Mouse (Mus musculus): Measurements from ENCODE around the gene Lysmd4. TPM values are rescaled to one million over a fixed set of nuclear protein-coding genes. Genes with fewer than 3 reads are reported as not detected.

Gene Lysmd4
- total and polyA plus RNA-seq, 3 experiments: 4.0 to 12.0 (median 5.0) TPM

DNA sequence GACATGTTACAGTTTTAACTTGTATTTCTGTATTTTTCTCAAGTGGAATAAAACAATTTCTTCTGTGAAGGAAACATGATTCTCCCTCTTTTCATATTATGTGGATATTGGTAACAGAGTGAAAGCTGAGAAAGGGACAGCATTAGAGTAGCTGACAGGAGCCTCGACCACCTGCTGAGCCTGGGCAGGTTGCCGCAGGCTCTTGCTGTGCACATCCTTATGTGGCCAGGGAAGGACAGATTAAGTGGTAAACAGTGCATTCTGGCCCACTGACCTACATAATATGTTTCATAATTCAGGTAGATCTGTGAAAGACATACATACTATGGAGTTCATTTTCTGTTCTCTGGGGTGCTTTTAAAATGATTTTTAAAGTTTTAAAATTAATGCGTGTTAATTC lies 6.0 kb downstream of the Lysmd4 start:
- in situ Hi-C loops (cut with MboI; ENCODE audit: low pct_ligation_motif_present, low pct_unique_long_range_greater_than_20kb, low sequenced_read_pairs): loop anchor here (25.0 kb wide), 2 partner anchors 134 to 284 kb away; partner anchors contain the start of gene Mef2a
- DNase-seq (ENCODE audit: extremely low read depth): no peak

DNA sequence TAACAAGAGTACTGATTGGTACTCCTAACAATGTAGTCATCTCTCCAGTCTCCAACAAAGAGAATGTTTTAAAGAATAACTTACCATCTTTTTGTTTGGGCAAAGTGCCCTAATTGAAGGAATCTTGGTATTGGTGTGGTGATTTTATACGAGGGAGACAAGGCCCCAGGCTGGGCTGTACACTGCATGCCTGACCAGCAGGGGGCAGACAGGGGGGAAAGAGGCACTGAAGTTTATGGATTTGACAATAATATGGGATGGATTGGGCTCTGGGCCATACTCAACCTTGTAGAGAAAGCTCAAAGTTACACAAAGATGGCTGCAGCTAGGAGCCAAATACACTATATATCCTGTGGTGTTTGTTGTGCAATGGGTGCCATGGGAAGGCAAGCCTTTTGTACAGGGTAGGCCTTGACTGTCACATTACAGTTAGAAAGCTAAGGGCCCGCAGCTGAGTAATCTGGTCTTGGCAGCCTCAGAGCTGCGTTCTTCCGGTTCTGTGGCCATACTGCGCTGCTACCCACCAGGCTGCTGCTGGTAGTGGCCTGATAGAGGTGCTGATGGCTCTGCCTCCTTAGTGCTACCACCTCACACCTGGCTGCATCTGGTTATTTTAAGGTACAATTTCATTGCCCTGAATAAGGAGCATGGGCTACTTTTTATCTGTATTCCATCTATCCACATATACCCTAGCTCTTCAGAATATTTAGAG lies 6.7 kb downstream of the Lysmd4 start:
- dilution Hi-C loops (cut with MboI; ENCODE audit: extremely low pct_ligation_motif_present, extremely low pct_unique_long_range_greater_than_20kb, low sequenced_read_pairs): no loop called here
- peak; percentile 38 for DNase-seq (ENCODE audit: extremely low read depth)
- Histone ChIP-seq H3K4me3 (replicated peaks in 1 of 3; ENCODE audit: low read depth in 2 of 3, low read length in 2 of 3, poor library complexity in 1 of 3) (no peak overlapping the region), H3K27ac (ENCODE audit: insufficient read depth, low read depth) (no peak overlapping the region), H3K27me3 (replicated peaks) (no peaks in the 10 kb centered on the region), H3K36me3 (replicated peaks in 1 of 2; ENCODE audit: control insufficient read depth in 1 of 2, insufficient read depth in 1 of 2, low read length in 1 of 2) (peaks cover 22 to 74% of the 10 kb centered on the region in 2 experiments), H3K9me3 (replicated peaks; ENCODE audit: low read length) (no peaks in the 10 kb centered on the region), H3K4me1 (ENCODE audit: control insufficient read depth in 1 of 2, insufficient read depth in 2 of 2) (no peaks in the 10 kb centered on the region), H3K4me2 (ENCODE audit: insufficient read depth, low read depth, poor library complexity, severe bottlenecking) (no peak overlapping the region), H3K9ac (ENCODE audit: insufficient read depth, low read depth) (no peak overlapping the region), H3K79me2 (replicated peaks; ENCODE audit: control insufficient read depth, extremely low read depth, insufficient read depth, poor library complexity, severe bottlenecking) (no peaks in the 10 kb centered on the region)
- TF ChIP-seq RCOR1 (conservative IDR thresholded peaks at IDR 0.05; ENCODE audit: low read depth, low read length) (no peak), PAX5 (IDR thresholded peaks at IDR 0.05; ENCODE audit: low read length) (no peak), CTCF (conservative IDR thresholded peaks at IDR 0.05 in 1 of 2, IDR thresholded peaks at IDR 0.05 in 1 of 2; ENCODE audit: low read depth in 2 of 2, low read length in 2 of 2) (peak in 1 of 2 experiments; percentile 50; a peak in 2 of 4 replicates)
- in situ Hi-C loops (cut with MboI; ENCODE audit: low pct_ligation_motif_present, low pct_unique_long_range_greater_than_20kb, low sequenced_read_pairs): loop anchor here (25.0 kb wide), 2 partner anchors 133 to 283 kb away; partner anchors contain the start of gene Mef2a

More for the DNA sequence above, 6.0 kb downstream of the Lysmd4 start:
- dilution Hi-C loops (cut with MboI; ENCODE audit: extremely low pct_ligation_motif_present, extremely low pct_unique_long_range_greater_than_20kb, low sequenced_read_pairs): no loop called here
- Histone ChIP-seq H3K9me3 (replicated peaks; ENCODE audit: low read length) (no peaks in the 10 kb centered on the region), H3K4me2 (ENCODE audit: insufficient read depth, low read depth, poor library complexity, severe bottlenecking) (no peak overlapping the region), H3K9ac (ENCODE audit: insufficient read depth, low read depth) (no peak overlapping the region), H3K4me3 (replicated peaks in 1 of 3; ENCODE audit: low read depth in 2 of 3, low read length in 2 of 3, poor library complexity in 1 of 3) (no peak overlapping the region), H3K27ac (ENCODE audit: insufficient read depth, low read depth) (no peak overlapping the region), H3K27me3 (replicated peaks) (no peaks in the 10 kb centered on the region), H3K36me3 (replicated peaks in 1 of 2; ENCODE audit: control insufficient read depth in 1 of 2, insufficient read depth in 1 of 2, low read length in 1 of 2) (peaks cover 22 to 75% of the 10 kb centered on the region in 2 experiments), H3K79me2 (replicated peaks; ENCODE audit: control insufficient read depth, extremely low read depth, insufficient read depth, poor library complexity, severe bottlenecking) (no peaks in the 10 kb centered on the region), H3K4me1 (ENCODE audit: control insufficient read depth in 1 of 2, insufficient read depth in 2 of 2) (peaks cover 3 to 5% of the 10 kb centered on the region in 2 experiments; a peak in 3 of 4 replicates)
- TF ChIP-seq POLR2A (IDR thresholded peaks at IDR 0.05; ENCODE audit: low read depth, low read length) (no peak), GABPA (IDR thresholded peaks at IDR 0.05; ENCODE audit: insufficient replicate concordance, low read depth, low read length) (no peak), HCFC1 (IDR thresholded peaks at IDR 0.05; ENCODE audit: low read depth, low read length) (no peak), NRF1 (IDR thresholded peaks at IDR 0.05; ENCODE audit: low read depth, low read length) (no peak), SMC3 (IDR thresholded peaks at IDR 0.05; ENCODE audit: low read depth, low read length) (no peak), MXI1 (IDR thresholded peaks at IDR 0.05; ENCODE audit: low read depth, low read length) (no peak), ZNF384 (IDR thresholded peaks at IDR 0.05; ENCODE audit: low read depth, low read length) (no peak), KAT2A (IDR thresholded peaks at IDR 0.05; ENCODE audit: insufficient replicate concordance, low read length) (no peak)

DNA sequence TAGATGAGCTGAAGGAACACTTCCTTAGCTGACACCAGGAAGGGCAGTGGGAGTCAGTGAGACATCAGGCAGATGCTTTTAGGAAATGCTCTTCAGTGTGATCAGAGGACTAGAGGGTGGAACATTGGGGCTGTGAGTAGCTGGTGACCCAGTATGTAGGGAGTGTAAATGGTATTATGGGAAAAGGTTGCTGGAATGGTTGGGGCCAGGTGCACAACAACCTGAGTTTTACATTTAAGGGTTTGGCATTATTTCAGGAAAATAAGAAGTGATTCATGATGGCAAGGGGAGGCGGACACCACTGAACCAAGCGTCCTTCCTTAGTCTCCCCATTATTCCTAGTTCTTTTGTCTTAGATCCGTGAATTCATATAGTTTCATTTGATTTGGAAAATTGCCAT lies 7.4 kb downstream of the Lysmd4 start:
- in situ Hi-C loops (cut with MboI; ENCODE audit: low pct_ligation_motif_present, low pct_unique_long_range_greater_than_20kb, low sequenced_read_pairs) (loop anchor here (25.0 kb wide), 2 partner anchors 133 to 283 kb away; partner anchors contain the start of gene Mef2a), dilution Hi-C loops (cut with MboI; ENCODE audit: extremely low pct_ligation_motif_present, extremely low pct_unique_long_range_greater_than_20kb, low sequenced_read_pairs) (no loop called here)
- no peaks in the 10 kb centered on the region for H3K4me1 ChIP-seq (ENCODE audit: control insufficient read depth in 1 of 2, insufficient read depth in 2 of 2)
- H3K27me3 ChIP-seq (replicated peaks): no peaks in the 10 kb centered on the region
- H3K79me2 ChIP-seq (replicated peaks; ENCODE audit: control insufficient read depth, extremely low read depth, insufficient read depth, poor library complexity, severe bottlenecking): no peaks in the 10 kb centered on the region
- H3K4me3 ChIP-seq (replicated peaks in 1 of 3; ENCODE audit: low read depth in 2 of 3, low read length in 2 of 3, poor library complexity in 1 of 3): no peak overlapping the region
- no peaks in the 10 kb centered on the region for H3K9me3 ChIP-seq (replicated peaks; ENCODE audit: low read length)
- DNase-seq (ENCODE audit: extremely low read depth): no peak
- no peak overlapping the region for H3K4me2 ChIP-seq (ENCODE audit: insufficient read depth, low read depth, poor library complexity, severe bottlenecking)
- peaks cover 26 to 77% of the 10 kb centered on the region in 2 experiments for H3K36me3 ChIP-seq (replicated peaks in 1 of 2; ENCODE audit: control insufficient read depth in 1 of 2, insufficient read depth in 1 of 2, low read length in 1 of 2)
- H3K27ac ChIP-seq (ENCODE audit: insufficient read depth, low read depth): no peak overlapping the region
- H3K9ac ChIP-seq (ENCODE audit: insufficient read depth, low read depth): no peak overlapping the region
- no peak for TF ChIP-seq ZC3H11A (IDR thresholded peaks at IDR 0.05; ENCODE audit: low read depth, low read length)
- TF ChIP-seq SMC3 (IDR thresholded peaks at IDR 0.05; ENCODE audit: low read depth, low read length): no peak
- TF ChIP-seq CHD2 (IDR thresholded peaks at IDR 0.05; ENCODE audit: low read length): no peak
- no peak for TF ChIP-seq MYC (IDR thresholded peaks at IDR 0.05; ENCODE audit: low read depth, low read length)
- TF ChIP-seq CHD1 (IDR thresholded peaks at IDR 0.05; ENCODE audit: low read depth, low read length): no peak
- TF ChIP-seq IRF4 (IDR thresholded peaks at IDR 0.05; ENCODE audit: low read depth, low read length): no peak
- no peak for TF ChIP-seq PAX5 (IDR thresholded peaks at IDR 0.05; ENCODE audit: low read length)
- TF ChIP-seq GABPA (IDR thresholded peaks at IDR 0.05; ENCODE audit: insufficient replicate concordance, low read depth, low read length): no peak
- TF ChIP-seq MAFK (IDR thresholded peaks at IDR 0.05; ENCODE audit: insufficient replicate concordance, low read length): no peak
- no peak for TF ChIP-seq SIN3A (IDR thresholded peaks at IDR 0.05; ENCODE audit: low read length)
- TF ChIP-seq JUN (IDR thresholded peaks at IDR 0.05; ENCODE audit: insufficient read depth, low read depth, low read length): no peak
- no peak for TF ChIP-seq JUND (conservative IDR thresholded peaks at IDR 0.05; ENCODE audit: low read depth, low read length)
- TF ChIP-seq ZMIZ1 (IDR thresholded peaks at IDR 0.05; ENCODE audit: low read depth, low read length): no peak
- no peak for TF ChIP-seq CTCF (conservative IDR thresholded peaks at IDR 0.05 in 1 of 2, IDR thresholded peaks at IDR 0.05 in 1 of 2; ENCODE audit: low read depth in 2 of 2, low read length in 2 of 2)
- TF ChIP-seq E2F4 (IDR thresholded peaks at IDR 0.05; ENCODE audit: insufficient replicate concordance, low read depth, low read length): no peak
- no peak for TF ChIP-seq UBTF (IDR thresholded peaks at IDR 0.05; ENCODE audit: low read depth, low read length)
- TF ChIP-seq USF2 (conservative IDR thresholded peaks at IDR 0.05; ENCODE audit: low read depth, low read length): no peak

All from CH12.LX (cell line).